Comparison of ENCODE assay signal across 7 mouse cellular contexts in genomic region chr9:120577133-120577651, GRCm38 (mm10). TPM values are rescaled to one million over a fixed set of nuclear protein-coding genes. Genes with fewer than 3 reads are reported as not detected.
DNase-seq lines count a peak whose midpoint lies in the region; ATAC-seq lines count a peak whose summit lies in the region.

No protein-coding gene starts in this region.

- peak overlapping the region; percentile 81 for H3K27ac ChIP-seq in intestine, embryonic 16.5 days (ENCODE audit: low read length)
- H3K27ac ChIP-seq in midbrain, embryonic 11.5 days (ENCODE audit: low read depth, low read length), result no peak overlapping the region

- under 1% methylated on average over 43 of the region's 43 CpGs for WGBS in intestine, embryonic 16.5 days
- WGBS in midbrain, embryonic 11.5 days, result under 1% methylated on average over 43 of the region's 43 CpGs

- peak overlapping the region; percentile 81 for H3K4me3 ChIP-seq in intestine, embryonic 16.5 days (ENCODE audit: low read length)
- peak overlapping the region; percentile 74 for H3K4me3 ChIP-seq in midbrain, embryonic 11.5 days (ENCODE audit: low read depth, low read length)

- no peaks in the 10 kb centered on the region for H3K9me3 ChIP-seq in intestine, embryonic 16.5 days (ENCODE audit: control insufficient read depth, low read length)
- no peaks in the 10 kb centered on the region for H3K9me3 ChIP-seq in midbrain, embryonic 11.5 days (ENCODE audit: control insufficient read depth, low read length)

- peak; percentile 70 to 74 for DNase-seq in adrenal gland, adult 18-20 months (ENCODE audit: low spot score in 2 of 2)
- DNase-seq in embryo, embryonic 11 days, result peak; percentile 98
- DNase-seq in gastrocnemius, postnatal 36 days, result peak; percentile 75 to 86
- peak; percentile 81 to 84 for DNase-seq in left cerebral cortex, postnatal 36 days (ENCODE audit: low spot score in 2 of 2)
- DNase-seq in midbrain, embryonic 11.5 days (ENCODE audit: low spot score, missing footprints), result peak; percentile 99
- peak; percentile 96 for DNase-seq in skeletal muscle tissue, adult 2 months (ENCODE audit: low read depth, low spot score)

- H3K4me2 ChIP-seq in intestine, embryonic 16.5 days (ENCODE audit: low read depth, low read length), result peak overlapping the region; percentile 95
- H3K4me2 ChIP-seq in midbrain, embryonic 11.5 days, result peak overlapping the region; percentile 90

- peak overlapping the region; percentile 97 for H3K9ac ChIP-seq in intestine, embryonic 16.5 days (ENCODE audit: low read depth, low read length)
- H3K9ac ChIP-seq in midbrain, embryonic 11.5 days (ENCODE audit: low read length), result peak overlapping the region; percentile 90

- peaks cover 18% of the 10 kb centered on the region; the same call in 1 of the 2 replicates for H3K36me3 ChIP-seq in intestine, embryonic 16.5 days (ENCODE audit: control insufficient read depth, insufficient read depth, low read length)
- H3K36me3 ChIP-seq in midbrain, embryonic 11.5 days (ENCODE audit: control insufficient read depth, insufficient read depth, low read length), result peaks cover 31% of the 10 kb centered on the region

- peak; percentile 94 for ATAC-seq in intestine, embryonic 16.5 days
- ATAC-seq in midbrain, embryonic 11.5 days (ENCODE audit: low FRiP score), result peak; percentile 93

- no peaks in the 10 kb centered on the region for H3K27me3 ChIP-seq in intestine, embryonic 16.5 days (replicated peaks; ENCODE audit: control insufficient read depth, insufficient read depth, low read length)
- no peaks in the 10 kb centered on the region for H3K27me3 ChIP-seq in midbrain, embryonic 11.5 days (ENCODE audit: control insufficient read depth, insufficient read depth, low read length)

- intact Hi-C loops in gastrocnemius, postnatal 36 days (cut with DNase I), result loop anchor here (10.0 kb wide), 1 partner anchor 442 kb away; no protein-coding TSS in a partner anchor
- intact Hi-C loops in left cerebral cortex, postnatal 36 days (cut with DNase I), result loop anchor here (10.0 kb wide), 1 partner anchor 142 kb away; no protein-coding TSS in a partner anchor

- peaks cover 20% of the 10 kb centered on the region for H3K4me1 ChIP-seq in intestine, embryonic 16.5 days (ENCODE audit: control insufficient read depth, insufficient read depth, low read length)
- H3K4me1 ChIP-seq in midbrain, embryonic 11.5 days (ENCODE audit: control insufficient read depth, insufficient read depth, low read length), result peaks cover 18% of the 10 kb centered on the region

RNA-seq across cellular contexts. Expression of gene Rpl14, which starts 5.9 kb away (rescaled TPM):
- 100 to 1,000 TPM; 472 to 530 TPM for total RNA-seq in adrenal gland, adult 18-20 months (2021)
- total RNA-seq in gastrocnemius, postnatal 36 days (2021), result 100 to 1,000 TPM; 252 to 291 TPM
- 753 and 789 TPM in 2 replicates for polyA plus RNA-seq in intestine, embryonic 16.5 days (2015; fragmentation: Nextera tagmentation; extraction: Ambion mirVana)
- total RNA-seq in left cerebral cortex, postnatal 36 days (2021), result 100 to 1,000 TPM; 263 to 301 TPM
- polyA plus RNA-seq in midbrain, embryonic 11.5 days (2014; fragmentation: Nextera tagmentation; extraction: Ambion mirVana), result 871 and 903 TPM in 2 replicates

RNA-seq across cellular contexts. Expression of gene Entpd3, which starts 37.6 kb away (rescaled TPM):
- total RNA-seq in adrenal gland, adult 18-20 months (2021), result 1 to 10 TPM in 1 of 2 experiments, not detected in 1; 3.0 TPM
- total RNA-seq in gastrocnemius, postnatal 36 days (2021), result not detected
- polyA plus RNA-seq in intestine, embryonic 16.5 days (2015; fragmentation: Nextera tagmentation; extraction: Ambion mirVana), result 1.7 and 1.9 TPM in 2 replicates
- 1 to 10 TPM; 5.6 to 8.0 TPM for total RNA-seq in left cerebral cortex, postnatal 36 days (2021)
- polyA plus RNA-seq in midbrain, embryonic 11.5 days (2014; fragmentation: Nextera tagmentation; extraction: Ambion mirVana), result 0.21 and 0.25 TPM in 2 replicates
